Mouse (Mus musculus): ENCODE measurements around the gene Rhov. TPM values are rescaled to one million over a fixed set of nuclear protein-coding genes. Genes with fewer than 3 reads are reported as not detected.
A peak's percentile ranks its signal among the peaks of the same experiment; 100 is the strongest.

Gene Rhov
- polyA plus RNA-seq, 1 experiment = not detected

GRCm38 (mm10) chr2:119237210-119237870, 33.7 kb downstream of the Rhov start, which contains the start of gene Spint1:
TSS of gene Spint1 (plus strand) at chr2:119237362.
- H3K27ac ChIP-seq (ENCODE audit: insufficient read depth, low read depth, low read length) = no peak within 1 kb of the TSS
- 1% methylated on average over 73 of the region's 73 CpGs for WGBS
- TF ChIP-seq POLR2A (IDR thresholded peaks at IDR 0.05; ENCODE audit: insufficient read depth, low read depth, low read length) (no peak), CTCF (IDR thresholded peaks at IDR 0.05; ENCODE audit: insufficient read depth, low read depth, low read length) (no peak)
- H3K4me3 ChIP-seq (ENCODE audit: insufficient read depth, low read depth, low read length) = peak within 1 kb of the TSS; percentile 4
- peaks cover 14% of the 10 kb centered on the region for H3K4me1 ChIP-seq (ENCODE audit: control insufficient read depth, insufficient read depth, low read length)

DNA sequence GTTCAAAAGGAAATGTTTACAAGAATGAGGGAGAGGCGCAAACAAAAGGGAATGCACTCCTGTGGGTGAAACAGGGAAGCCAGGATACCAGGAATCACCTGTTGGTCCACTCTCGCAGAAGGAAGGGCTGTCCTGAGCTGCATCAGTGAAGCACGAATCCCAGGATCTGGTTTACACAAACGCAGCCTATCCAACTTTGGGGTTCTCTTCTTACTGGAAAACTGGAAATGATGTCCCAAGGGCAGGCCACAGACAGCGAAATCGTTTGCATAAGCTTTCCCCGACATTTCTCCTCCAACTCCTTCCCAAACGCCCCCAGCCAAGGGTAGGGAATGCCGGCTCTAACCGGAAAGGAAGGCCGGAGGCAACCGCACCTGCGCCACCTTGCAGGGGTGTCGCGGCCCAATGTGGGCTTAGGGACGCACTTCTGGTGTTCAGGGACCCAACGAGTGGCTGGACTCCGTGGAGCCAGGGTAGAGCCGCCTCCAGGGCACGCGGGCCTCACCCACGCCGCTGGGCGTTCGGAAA, 34.3 kb downstream of the Rhov start:
- Histone ChIP-seq H3K27ac (ENCODE audit: insufficient read depth, low read depth, low read length) (no peak overlapping the region), H3K4me3 (ENCODE audit: insufficient read depth, low read depth, low read length) (peak overlapping the region; percentile 4), H3K4me1 (ENCODE audit: control insufficient read depth, insufficient read depth, low read length) (peaks cover 14% of the 10 kb centered on the region)
- 21% methylated on average over 25 of the region's 25 CpGs for WGBS
- TF ChIP-seq CTCF (IDR thresholded peaks at IDR 0.05; ENCODE audit: insufficient read depth, low read depth, low read length) (no peak), POLR2A (IDR thresholded peaks at IDR 0.05; ENCODE audit: insufficient read depth, low read depth, low read length) (no peak)

DNA sequence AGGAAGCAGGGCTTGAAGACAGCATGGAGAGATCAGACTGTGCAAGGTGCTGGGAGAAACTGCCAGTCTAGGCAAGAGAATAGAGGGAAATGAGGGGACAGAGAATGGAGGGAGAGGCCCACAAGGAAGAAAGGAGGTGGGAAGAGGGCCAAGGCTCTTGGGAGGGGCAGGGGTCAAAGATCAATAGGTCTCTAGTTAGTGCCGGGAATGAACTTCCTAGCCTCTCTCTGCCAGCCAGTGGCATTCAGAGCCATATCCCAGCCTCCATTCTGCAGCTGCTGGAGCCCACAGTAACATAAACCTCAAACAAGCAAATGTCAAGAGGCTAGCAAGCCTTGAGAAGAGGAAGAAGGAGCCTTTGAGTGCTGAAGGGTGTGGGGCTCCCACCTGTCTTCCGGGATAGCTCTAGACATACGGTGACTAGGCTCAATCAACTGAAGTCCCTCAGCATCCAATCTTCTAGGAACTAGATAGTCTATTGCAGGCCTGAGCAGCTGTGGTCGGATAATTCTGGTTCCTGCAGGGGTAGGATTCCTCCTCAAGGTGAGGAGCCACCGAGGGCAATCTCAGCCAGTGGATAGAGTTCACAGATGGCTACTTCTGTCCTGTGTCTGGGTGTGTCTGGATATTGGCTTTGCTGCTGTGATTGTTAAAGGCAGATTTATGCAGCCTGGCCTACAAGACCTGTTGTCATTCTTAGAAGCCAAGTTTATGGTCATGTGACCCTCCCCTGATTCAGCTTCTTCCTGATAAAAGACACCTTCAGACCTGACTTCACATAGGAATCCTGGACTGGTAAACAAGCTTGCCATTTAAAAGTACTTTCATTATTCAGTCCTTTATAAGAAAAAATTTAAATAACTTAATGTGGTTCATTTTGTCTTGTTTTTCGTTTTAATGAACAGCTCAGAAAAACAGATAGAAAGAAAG, 41.0 kb downstream of the Rhov start, which contains the start of gene Ppp1r14d:
TSS of gene Ppp1r14d (minus strand) at position 132 of the 930 bp plus-strand sequence.
- WGBS = 83% methylated on average over 6 of the region's 6 CpGs

More for the DNA sequence above, 41.0 kb downstream of the Rhov start, which contains the start of gene Ppp1r14d:
- no peak within 1 kb of the TSS for H3K27ac ChIP-seq (ENCODE audit: insufficient read depth, low read depth, low read length)
- no peaks in the 10 kb centered on the region for H3K4me1 ChIP-seq (ENCODE audit: control insufficient read depth, insufficient read depth, low read length)
- TF ChIP-seq POLR2A (IDR thresholded peaks at IDR 0.05; ENCODE audit: insufficient read depth, low read depth, low read length) (no peak), CTCF (IDR thresholded peaks at IDR 0.05; ENCODE audit: insufficient read depth, low read depth, low read length) (no peak)
- no peak within 1 kb of the TSS for H3K4me3 ChIP-seq (ENCODE audit: insufficient read depth, low read depth, low read length)

Other genes with a start within 250 kb of the Rhov start
- gene Ccdc32, start 241.9 kb downstream of the Rhov start, polyA plus RNA-seq (2012; ENCODE audit: insufficient read depth, insufficient read length, low replicate concordance, missing spikeins) = not detected in 2 replicates
- not detected in 2 replicates for gene Rpusd2, start 236.5 kb downstream of the Rhov start, polyA plus RNA-seq (2012; ENCODE audit: insufficient read depth, insufficient read length, low replicate concordance, missing spikeins)
- gene Knl1, start 224.2 kb downstream of the Rhov start, polyA plus RNA-seq (2012; ENCODE audit: insufficient read depth, insufficient read length, low replicate concordance, missing spikeins) = not detected in 2 replicates
- not detected in 2 replicates for gene Rad51, start 158.5 kb downstream of the Rhov start, polyA plus RNA-seq (2012; ENCODE audit: insufficient read depth, insufficient read length, low replicate concordance, missing spikeins)
- not detected in 2 replicates for gene Rmdn3, start 114.2 kb downstream of the Rhov start, polyA plus RNA-seq (2012; ENCODE audit: insufficient read depth, insufficient read length, low replicate concordance, missing spikeins)
- not detected in 2 replicates for gene Gchfr, start 103.5 kb downstream of the Rhov start, polyA plus RNA-seq (2012; ENCODE audit: insufficient read depth, insufficient read length, low replicate concordance, missing spikeins)
- not detected in 2 replicates for gene Gm14137, start 96.8 kb downstream of the Rhov start, polyA plus RNA-seq (2012; ENCODE audit: insufficient read depth, insufficient read length, low replicate concordance, missing spikeins)
- not detected in 2 replicates for gene Zfyve19, start 62.7 kb downstream of the Rhov start, polyA plus RNA-seq (2012; ENCODE audit: insufficient read depth, insufficient read length, low replicate concordance, missing spikeins)
- gene Dnajc17, start 62.5 kb downstream of the Rhov start, polyA plus RNA-seq (2012; ENCODE audit: insufficient read depth, insufficient read length, low replicate concordance, missing spikeins) = not detected in 2 replicates
- not detected in 2 replicates for gene Ppp1r14d, start 41.4 kb downstream of the Rhov start, polyA plus RNA-seq (2012; ENCODE audit: insufficient read depth, insufficient read length, low replicate concordance, missing spikeins)
- not detected in 2 replicates for gene Spint1, start 33.9 kb downstream of the Rhov start, polyA plus RNA-seq (2012; ENCODE audit: insufficient read depth, insufficient read length, low replicate concordance, missing spikeins)
- not detected in 2 replicates for gene Vps18, start 17.5 kb upstream of the Rhov start, polyA plus RNA-seq (2012; ENCODE audit: insufficient read depth, insufficient read length, low replicate concordance, missing spikeins)
- not detected in 2 replicates for gene Dll4, start 54.5 kb upstream of the Rhov start, polyA plus RNA-seq (2012; ENCODE audit: insufficient read depth, insufficient read length, low replicate concordance, missing spikeins)
- gene Chac1, start 80.0 kb upstream of the Rhov start, polyA plus RNA-seq (2012; ENCODE audit: insufficient read depth, insufficient read length, low replicate concordance, missing spikeins) = not detected in 2 replicates
- gene Ino80, start 206.4 kb upstream of the Rhov start, polyA plus RNA-seq (2012; ENCODE audit: insufficient read depth, insufficient read length, low replicate concordance, missing spikeins) = not detected in 2 replicates

Measured in olfactory bulb, adult 2 months (tissue).